ENCODE assay signal across 7 mouse cellular contexts in the genomic region with DNA sequence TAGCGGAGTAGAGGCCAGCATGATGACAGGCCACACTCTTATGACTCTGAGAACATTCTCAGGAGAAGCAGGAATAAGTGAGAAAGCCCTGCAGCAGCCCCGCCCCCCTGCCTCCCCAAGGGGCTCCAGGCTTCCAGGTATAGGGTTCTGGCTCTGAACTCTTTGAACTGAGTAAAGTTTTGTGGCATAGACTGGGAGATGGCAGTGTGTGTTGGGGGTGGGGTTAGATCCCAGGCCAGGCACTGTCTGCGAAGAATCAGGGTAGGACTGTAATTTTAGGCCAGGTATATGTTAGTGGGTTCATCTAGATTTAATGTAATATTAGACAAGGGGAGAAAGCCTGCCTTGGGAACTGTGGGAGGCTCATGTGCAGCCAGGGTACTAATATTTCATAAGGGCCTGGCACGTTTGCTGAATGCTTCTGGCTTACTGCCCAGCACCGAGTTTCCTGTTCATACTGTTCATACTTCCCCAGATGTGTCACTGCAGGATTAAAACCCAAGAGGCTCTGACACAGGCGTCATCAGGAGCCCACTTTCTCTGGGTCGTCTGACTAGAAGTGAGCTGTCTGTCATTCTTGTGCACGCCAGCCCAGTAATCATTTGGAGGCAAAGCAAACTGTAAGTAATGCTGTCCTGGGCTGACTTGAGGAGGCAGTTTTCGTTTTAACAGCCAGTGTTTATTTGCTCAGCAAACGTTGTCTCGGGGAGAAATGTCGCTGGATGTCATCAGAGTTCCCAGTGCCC. TPM values are rescaled to one million over a fixed set of nuclear protein-coding genes. Genes with fewer than 3 reads are reported as not detected.
DNase-seq lines count a peak whose midpoint lies in the region; ATAC-seq and TF ChIP-seq lines count a peak whose summit lies in the region.

A gene (plus strand): TSS at position 542 of the 746 bp plus-strand sequence.

- H3K27me3 ChIP-seq in CH12.LX (replicated peaks) = peaks cover 28% of the 10 kb centered on the region
- H3K27me3 ChIP-seq in lung, embryonic 15.5 days = no peaks in the 10 kb centered on the region
- no peaks in the 10 kb centered on the region for H3K27me3 ChIP-seq in testis, adult 2 months (ENCODE audit: control insufficient read depth, insufficient read depth, low read length)

- H3K79me2 ChIP-seq in CH12.LX (replicated peaks; ENCODE audit: control insufficient read depth, extremely low read depth, insufficient read depth, poor library complexity, severe bottlenecking) = no peaks in the 10 kb centered on the region

- no peak for TF ChIP-seq POLR2A in CH12.LX (IDR thresholded peaks at IDR 0.05; ENCODE audit: low read depth, low read length)
- TF ChIP-seq POLR2A in testis, adult 2 months (IDR thresholded peaks at IDR 0.05; ENCODE audit: control insufficient read depth, low read depth, low read length) = no peak

- no peaks in the 10 kb centered on the region for H3K36me3 ChIP-seq in CH12.LX (replicated peaks in 1 of 2; ENCODE audit: control insufficient read depth in 1 of 2, insufficient read depth in 1 of 2, low read length in 1 of 2)
- no peaks in the 10 kb centered on the region for H3K36me3 ChIP-seq in lung, embryonic 15.5 days
- no peaks in the 10 kb centered on the region for H3K36me3 ChIP-seq in testis, adult 2 months (ENCODE audit: control insufficient read depth, insufficient read depth, low read length)

- no peak for DNase-seq in CH12.LX (ENCODE audit: extremely low read depth)
- DNase-seq in adipocyte (ENCODE audit: low spot score) = peak; percentile 95
- DNase-seq in gastrocnemius, postnatal 25 days = peak; percentile 76
- DNase-seq in kidney, adult 18-20 months = peak; percentile 76
- DNase-seq in layer of hippocampus, postnatal 36 days = no peak

- ATAC-seq in lung, embryonic 15.5 days (ENCODE audit: borderline replicate concordance, extremely low read depth, low FRiP score, low TSS enrichment) = peak; percentile 90

- no peak within 1 kb of the TSS for H3K27ac ChIP-seq in CH12.LX (ENCODE audit: insufficient read depth, low read depth)
- H3K27ac ChIP-seq in lung, embryonic 15.5 days = peak within 1 kb of the TSS; percentile 71
- H3K27ac ChIP-seq in testis, adult 2 months (ENCODE audit: control insufficient read depth, insufficient read depth, low read depth, low read length) = peak within 1 kb of the TSS; percentile 68

- peak within 1 kb of the TSS; percentile 1; the same call in 1 of the 2 replicates for H3K4me2 ChIP-seq in CH12.LX (ENCODE audit: insufficient read depth, low read depth, poor library complexity, severe bottlenecking)
- peak within 1 kb of the TSS; percentile 52 for H3K4me2 ChIP-seq in lung, embryonic 15.5 days

- in situ Hi-C loops in CH12.LX (cut with MboI; ENCODE audit: low pct_ligation_motif_present, low pct_unique_long_range_greater_than_20kb, low sequenced_read_pairs) = loop anchor here (25.0 kb wide), 1 partner anchor 212 kb away; no protein-coding TSS in a partner anchor

- dilution Hi-C loops in CH12.LX (cut with MboI; ENCODE audit: extremely low pct_ligation_motif_present, extremely low pct_unique_long_range_greater_than_20kb, low sequenced_read_pairs) = no loop called here

- H3K4me3 ChIP-seq in CH12.LX (replicated peaks in 1 of 3; ENCODE audit: low read depth in 2 of 3, low read length in 2 of 3, poor library complexity in 1 of 3) = no peak within 1 kb of the TSS
- peak within 1 kb of the TSS; percentile 29 for H3K4me3 ChIP-seq in lung, embryonic 15.5 days
- H3K4me3 ChIP-seq in testis, adult 2 months (ENCODE audit: control insufficient read depth, low read depth, low read length) = peak within 1 kb of the TSS; percentile 50

- H3K4me1 ChIP-seq in CH12.LX (ENCODE audit: control insufficient read depth in 1 of 2, insufficient read depth in 2 of 2) = no peaks in the 10 kb centered on the region
- peaks cover 36% of the 10 kb centered on the region for H3K4me1 ChIP-seq in lung, embryonic 15.5 days
- no peaks in the 10 kb centered on the region for H3K4me1 ChIP-seq in testis, adult 2 months (ENCODE audit: control insufficient read depth, insufficient read depth, low read length)

- no peak within 1 kb of the TSS for H3K9ac ChIP-seq in CH12.LX (ENCODE audit: insufficient read depth, low read depth)
- peak within 1 kb of the TSS; percentile 25; the same call in 1 of the 2 replicates for H3K9ac ChIP-seq in lung, embryonic 15.5 days

- H3K9me3 ChIP-seq in CH12.LX (replicated peaks; ENCODE audit: low read length) = no peaks in the 10 kb centered on the region
- H3K9me3 ChIP-seq in lung, embryonic 15.5 days = no peaks in the 10 kb centered on the region

- TF ChIP-seq RAD21 in CH12.LX (IDR thresholded peaks at IDR 0.05; ENCODE audit: low read depth, low read length) = no peak

- no peak for TF ChIP-seq CTCF in CH12.LX (conservative IDR thresholded peaks at IDR 0.05 in 1 of 2, IDR thresholded peaks at IDR 0.05 in 1 of 2; ENCODE audit: low read depth in 2 of 2, low read length in 2 of 2)
- TF ChIP-seq CTCF in testis, adult 2 months (IDR thresholded peaks at IDR 0.05; ENCODE audit: control insufficient read depth, insufficient read depth, insufficient replicate concordance, low read depth, low read length) = no peak

- WGBS in lung, embryonic 15.5 days = 16% methylated on average over 12 of the region's 12 CpGs

- no peak for TF ChIP-seq EP300 in CH12.LX (IDR thresholded peaks at IDR 0.05; ENCODE audit: low read length)

TF ChIP-seq in CH12.LX, 34 proteins besides CTCF, POLR2A, EP300 and RAD21:
- no peak for TF ChIP-seq USF1 (IDR thresholded peaks at IDR 0.05; ENCODE audit: low read depth, low read length)
- no peak for TF ChIP-seq IRF4 (IDR thresholded peaks at IDR 0.05; ENCODE audit: low read depth, low read length)
- no peak for TF ChIP-seq NELFE (IDR thresholded peaks at IDR 0.05; ENCODE audit: low read depth, low read length)
- no peak for TF ChIP-seq MEF2A (IDR thresholded peaks at IDR 0.05; ENCODE audit: borderline replicate concordance, low read depth, low read length)
- no peak for TF ChIP-seq CHD1 (IDR thresholded peaks at IDR 0.05; ENCODE audit: low read depth, low read length)
- no peak for TF ChIP-seq UBTF (IDR thresholded peaks at IDR 0.05; ENCODE audit: low read depth, low read length)
- no peak for TF ChIP-seq TCF12 (IDR thresholded peaks at IDR 0.05; ENCODE audit: low read depth, low read length)
- TF ChIP-seq ZKSCAN1 (IDR thresholded peaks at IDR 0.05; ENCODE audit: borderline replicate concordance, low read depth, low read length) = no peak

RNA-seq across cellular contexts. Expression of the gene that starts here (rescaled TPM):
- total RNA-seq in CH12.LX (2012; rRNA removed) = not detected in 2 replicates
- not detected in 2 replicates for total RNA-seq in CH12.LX (2014; rRNA removed)
- 0.04 TPM in 1 of 2 replicates, not detected in the other for polyA plus RNA-seq in CH12.LX (2012; ENCODE audit: insufficient read length, low read depth)
- total RNA-seq in gastrocnemius, postnatal 25 days (2021) = 1 to 10 TPM; 1.8 to 2.3 TPM
- 9.7 and 10.9 TPM in 2 replicates for polyA plus RNA-seq in lung, embryonic 15.5 days (2015; fragmentation: Nextera tagmentation; extraction: Ambion mirVana)
- 1.4 and 1.9 TPM in 2 replicates for polyA plus RNA-seq in testis, adult 2 months (2012; rRNA removed)
- 10 to 100 TPM in 1 of 2 experiments, 1 to 10 TPM in 1; 8.8 to 12.0 TPM for total RNA-seq in layer of hippocampus, postnatal 36 days (2021)

Comparison
In these comparisons a context has a peak if more than half of its experiments do, and no peak if none do; other contexts are left out.
1. DNase-seq: peak in adipocyte (single experiment), gastrocnemius, postnatal 25 days (single experiment) and kidney, adult 18-20 months (single experiment); none in CH12.LX (single experiment) and layer of hippocampus, postnatal 36 days (0 of 2).
2. H3K4me3 ChIP-seq: peak in lung, embryonic 15.5 days (single experiment) and testis, adult 2 months (single experiment); none in CH12.LX (0 of 3).